Comparison of ENCODE assay signal across 9 mouse cellular contexts in genomic region chr14:33808593-33809265, GRCm38 (mm10).
DNase-seq lines count a peak whose midpoint lies in the region; ATAC-seq and TF ChIP-seq lines count a peak whose summit lies in the region.
"Had no signal": no experiment of that assay in that cellular context is flagged by ENCODE, and none has a peak within 500 bp of the region (broad histone marks: within the 10 kb centered on the region; RNA-seq: fewer than 3 reads in every experiment).

No protein-coding gene starts in this region.

- TF ChIP-seq EP300 in heart, postnatal 0 days (IDR thresholded peaks at IDR 0.05; ENCODE audit: low read depth): no peak

- H3K36me3 ChIP-seq in heart, postnatal 0 days (replicated peaks; ENCODE audit: control insufficient read depth, insufficient read depth, low read length): no peaks in the 10 kb centered on the region
- H3K36me3 ChIP-seq in limb, embryonic 13.5 days: no peaks in the 10 kb centered on the region
- no peaks in the 10 kb centered on the region for H3K36me3 ChIP-seq in stomach, embryonic 16.5 days (ENCODE audit: control insufficient read depth, insufficient read depth, low read length)
- H3K36me3 ChIP-seq in midbrain, embryonic 14.5 days (ENCODE audit: control insufficient read depth, insufficient read depth, low read length): no peaks in the 10 kb centered on the region
- H3K36me3 ChIP-seq: midbrain, embryonic 12.5 days had no signal

- H3K4me1 ChIP-seq in heart, postnatal 0 days (ENCODE audit: control insufficient read depth, insufficient read depth): peaks cover 14% of the 10 kb centered on the region
- peaks cover 47% of the 10 kb centered on the region for H3K4me1 ChIP-seq in limb, embryonic 13.5 days
- peaks cover 25% of the 10 kb centered on the region for H3K4me1 ChIP-seq in stomach, embryonic 16.5 days (ENCODE audit: control insufficient read depth, insufficient read depth, low read length)
- no peaks in the 10 kb centered on the region for H3K4me1 ChIP-seq in midbrain, embryonic 14.5 days (ENCODE audit: control insufficient read depth, insufficient read depth, low read length)

- no peak overlapping the region for H3K9ac ChIP-seq in heart, postnatal 0 days (replicated peaks; ENCODE audit: low read depth, low read length)
- no peak overlapping the region for H3K9ac ChIP-seq in limb, embryonic 13.5 days
- H3K9ac ChIP-seq in stomach, embryonic 16.5 days (ENCODE audit: low read length): no peak overlapping the region
- H3K9ac ChIP-seq in midbrain, embryonic 14.5 days (replicated peaks; ENCODE audit: low read length): no peak overlapping the region
- H3K9ac ChIP-seq: midbrain, embryonic 12.5 days had no signal

- H3K4me2 ChIP-seq in heart, postnatal 0 days (ENCODE audit: low read depth, low read length): no peak overlapping the region
- no peak overlapping the region for H3K4me2 ChIP-seq in limb, embryonic 13.5 days (replicated peaks)
- no peak overlapping the region for H3K4me2 ChIP-seq in stomach, embryonic 16.5 days (ENCODE audit: low read depth, low read length)
- no peak overlapping the region for H3K4me2 ChIP-seq in midbrain, embryonic 14.5 days (ENCODE audit: low read length)
- H3K4me2 ChIP-seq: midbrain, embryonic 12.5 days had no signal

- H3K9me3 ChIP-seq in heart, postnatal 0 days (replicated peaks; ENCODE audit: control insufficient read depth, low read length): no peaks in the 10 kb centered on the region
- no peaks in the 10 kb centered on the region for H3K9me3 ChIP-seq in limb, embryonic 13.5 days
- no peaks in the 10 kb centered on the region for H3K9me3 ChIP-seq in stomach, embryonic 16.5 days (replicated peaks; ENCODE audit: control insufficient read depth, low read length)
- no peaks in the 10 kb centered on the region for H3K9me3 ChIP-seq in midbrain, embryonic 14.5 days (ENCODE audit: control insufficient read depth, low read length)
- H3K9me3 ChIP-seq: midbrain, embryonic 12.5 days had no signal

- ATAC-seq in heart, postnatal 0 days (ENCODE audit: insufficient read depth, low read depth): peak; percentile 47
- ATAC-seq in limb, embryonic 13.5 days (ENCODE audit: low FRiP score, low read depth): peak; percentile 48; the same call in 1 of the 2 replicates
- ATAC-seq in stomach, embryonic 16.5 days (ENCODE audit: insufficient read depth, low FRiP score): peak; percentile 77
- ATAC-seq in midbrain, embryonic 14.5 days (ENCODE audit: low FRiP score, low TSS enrichment): no peak

- no peak for TF ChIP-seq CTCF in heart, postnatal 0 days (IDR thresholded peaks at IDR 0.05; ENCODE audit: low read depth)

- 18% methylated on average over 11 of the region's 11 CpGs for WGBS in heart, postnatal 0 days
- WGBS in limb, embryonic 13.5 days: 19% methylated on average over 11 of the region's 11 CpGs
- 25% methylated on average over 11 of the region's 11 CpGs for WGBS in stomach, embryonic 16.5 days
- 77% methylated on average over 11 of the region's 11 CpGs for WGBS in midbrain, embryonic 14.5 days

- H3K4me3 ChIP-seq in heart, postnatal 0 days (ENCODE audit: low read depth, low read length): no peak overlapping the region
- no peak overlapping the region for H3K4me3 ChIP-seq in limb, embryonic 13.5 days
- no peak overlapping the region for H3K4me3 ChIP-seq in stomach, embryonic 16.5 days (replicated peaks; ENCODE audit: low read length)
- no peak overlapping the region for H3K4me3 ChIP-seq in midbrain, embryonic 14.5 days (replicated peaks; ENCODE audit: low read depth, low read length)
- H3K4me3 ChIP-seq: midbrain, embryonic 12.5 days had no signal

- peak; percentile 33 for DNase-seq in ovary, adult 18-20 months (ENCODE audit: low spot score)
- no peak for DNase-seq in ovary, postnatal 10 days (ENCODE audit: low spot score)
- peak; percentile 29 for DNase-seq in heart, postnatal 0 days (ENCODE audit: low spot score)
- DNase-seq in midbrain, embryonic 14.5 days: no peak
- no peak for DNase-seq in cerebellum, postnatal 10 days
- no peak for DNase-seq in thymus, postnatal 36 days

- H3K27me3 ChIP-seq in heart, postnatal 0 days (ENCODE audit: control insufficient read depth, insufficient read depth, low read length): no peaks in the 10 kb centered on the region
- H3K27me3 ChIP-seq in limb, embryonic 13.5 days: no peaks in the 10 kb centered on the region
- no peaks in the 10 kb centered on the region for H3K27me3 ChIP-seq in stomach, embryonic 16.5 days (ENCODE audit: control insufficient read depth, insufficient read depth, low read length)
- no peaks in the 10 kb centered on the region for H3K27me3 ChIP-seq in midbrain, embryonic 14.5 days (ENCODE audit: control insufficient read depth, insufficient read depth, low read length)
- H3K27me3 ChIP-seq: midbrain, embryonic 12.5 days had no signal

- no peak overlapping the region for H3K27ac ChIP-seq in heart, postnatal 0 days (ENCODE audit: low read depth)
- H3K27ac ChIP-seq in limb, embryonic 13.5 days: peak overlapping the region; percentile 45; the same call in 1 of the 2 replicates
- H3K27ac ChIP-seq in stomach, embryonic 16.5 days (ENCODE audit: low read length): peak overlapping the region; percentile 54; the same call in 1 of the 2 replicates
- H3K27ac ChIP-seq in midbrain, embryonic 14.5 days (replicated peaks; ENCODE audit: low read depth, low read length): no peak overlapping the region
- H3K27ac ChIP-seq: midbrain, embryonic 12.5 days had no signal

Comparison
In these comparisons a context has a peak if more than half of its experiments do, and no peak if none do; other contexts are left out.
1. DNase-seq: peak in ovary, adult 18-20 months (single experiment) and heart, postnatal 0 days (single experiment); none in ovary, postnatal 10 days (single experiment), midbrain, embryonic 14.5 days (single experiment), cerebellum, postnatal 10 days (0 of 2) and thymus, postnatal 36 days (0 of 2).
2. H3K27ac ChIP-seq: peak in limb, embryonic 13.5 days (single experiment) and stomach, embryonic 16.5 days (single experiment); none in heart, postnatal 0 days (single experiment) and midbrain, embryonic 14.5 days (single experiment).